Mouse (Mus musculus) liver, embryonic 11.5 days (tissue): ENCODE data around the gene Ofcc1. TPM values are rescaled to one million over a fixed set of nuclear protein-coding genes. Genes with fewer than 3 reads are reported as not detected.

ENCODE experiments used
- ATAC-seq: fragments of 200-750 bp; cut with Nextera tagmentation; replicated peaks from 2 replicates; pipeline ENCODE4 v1.8.0; 2017; ENCODE audit warnings: moderate number of reproducible peaks, mild to moderate bottlenecking, moderate TSS enrichment, moderate library complexity; ENCODE audit not compliant: low FRiP score
- DNase-seq: peaks from one replicate; pipeline ENCODE4 v3.0.0-alpha.2; 2017; ENCODE audit warnings: low spot score
- H3K27ac ChIP-seq: fragments of 300-500 bp; sonication (generic); 2 replicates; pipeline ENCODE4 v1.5.1; 2014; ENCODE audit warnings: mild to moderate bottlenecking, low read depth, low read length, control low read depth
- H3K27me3 ChIP-seq: fragments of 300-500 bp; sonication (generic); replicated peaks from 2 replicates; pipeline ENCODE4 v1.6.1; 2014; ENCODE audit warnings: low read length, mixed read lengths; ENCODE audit not compliant: control insufficient read depth, insufficient read depth
- H3K36me3 ChIP-seq: fragments of 300-500 bp; sonication (generic); 2 replicates; pipeline ENCODE4 v1.6.1; 2014; ENCODE audit warnings: mild to moderate bottlenecking, low read length, moderate library complexity, mixed read lengths; ENCODE audit not compliant: control insufficient read depth, insufficient read depth
- H3K4me1 ChIP-seq: fragments of 300-500 bp; sonication (generic); replicated peaks from 2 replicates; pipeline ENCODE4 v1.6.1; 2014; ENCODE audit warnings: low read length, mixed read lengths; ENCODE audit not compliant: control insufficient read depth, insufficient read depth
- H3K4me2 ChIP-seq: fragments of 300-500 bp; sonication (generic); 2 replicates; pipeline ENCODE4 v1.6.1; 2014; ENCODE audit warnings: mild to moderate bottlenecking, control low read depth, moderate library complexity
- H3K4me3 ChIP-seq: fragments of 300-500 bp; sonication (generic); 2 replicates; pipeline ENCODE4 v1.5.1; 2014; ENCODE audit warnings: low read depth, low read length, control low read depth
- H3K9ac ChIP-seq: fragments of 300-500 bp; sonication (generic); 2 replicates; pipeline ENCODE4 v1.6.1; 2014; ENCODE audit warnings: low read depth, low read length, control low read depth
- H3K9me3 ChIP-seq: fragments of 300-500 bp; sonication (generic); 2 replicates; pipeline ENCODE4 v1.6.1; 2016; ENCODE audit warnings: low read length, inconsistent platforms, mixed read lengths; ENCODE audit not compliant: control insufficient read depth
- WGBS: fragments of 180-500 bp; shearing (Covaris S2); extraction: QIAGEN DNeasy Blood & Tissue Kit; methylation state at CpG from one replicate; pipeline ENCODE4 v1.1.7; 2014; 5-methylcytosine and 5-hydroxymethylcytosine counted together
- polyA plus RNA-seq: library from polyadenylated mRNA; unstranded; fragments of >200 nt; fragmentation: Nextera tagmentation; extraction: Ambion mirVana; gene quantifications from 2 replicates; pipeline ENCODE4 v1.2.1, GENCODE M21; 2014

The Ofcc1 gene
- polyA plus RNA-seq, 1 experiment from 2014 or later, result not detected

GRCm38 (mm10) chr13:40285234-40285791 is 75.9 kb downstream of the Ofcc1 start:
- DNase-seq (no peak), ATAC-seq (no peak)
- Histone ChIP-seq H3K9me3 (no peaks in the 10 kb centered on the region), H3K9ac (no peak overlapping the region), H3K27me3 (no peaks in the 10 kb centered on the region), H3K4me3 (no peak overlapping the region), H3K27ac (no peak overlapping the region), H3K4me2 (no peak overlapping the region), H3K4me1 (no peaks in the 10 kb centered on the region), H3K36me3 (no peaks in the 10 kb centered on the region)
- 74% methylated on average over 15 of the region's 15 CpGs for WGBS

DNA sequence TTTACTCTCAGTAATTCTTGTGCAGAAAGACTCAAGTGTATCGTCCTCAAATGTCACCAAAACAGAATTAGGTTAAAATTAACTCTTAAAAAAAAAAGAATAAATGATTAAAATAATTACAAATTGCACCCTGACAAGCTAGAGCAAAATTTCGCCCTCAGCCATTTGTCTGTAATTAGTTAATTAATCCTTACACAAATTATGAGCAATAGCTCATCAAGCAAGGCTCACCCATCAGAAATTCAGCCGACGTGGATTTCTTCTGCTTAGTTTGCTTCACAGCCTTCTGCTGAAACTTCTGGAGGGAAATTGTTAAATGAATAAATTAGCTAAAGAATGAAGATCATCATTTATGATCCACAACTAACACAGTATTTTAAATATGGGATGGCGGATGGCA is 80.6 kb downstream of the Ofcc1 start:
- Histone ChIP-seq H3K4me1 (no peaks in the 10 kb centered on the region), H3K4me2 (no peak overlapping the region), H3K9ac (no peak overlapping the region), H3K9me3 (no peaks in the 10 kb centered on the region), H3K27ac (no peak overlapping the region), H3K27me3 (no peaks in the 10 kb centered on the region), H3K4me3 (no peak overlapping the region), H3K36me3 (no peaks in the 10 kb centered on the region)
- whole genome bisulfite sequencing, result 77% methylated on average over 5 of the region's 5 CpGs
- ATAC-seq (no peak), DNase-seq (no peak)

DNA sequence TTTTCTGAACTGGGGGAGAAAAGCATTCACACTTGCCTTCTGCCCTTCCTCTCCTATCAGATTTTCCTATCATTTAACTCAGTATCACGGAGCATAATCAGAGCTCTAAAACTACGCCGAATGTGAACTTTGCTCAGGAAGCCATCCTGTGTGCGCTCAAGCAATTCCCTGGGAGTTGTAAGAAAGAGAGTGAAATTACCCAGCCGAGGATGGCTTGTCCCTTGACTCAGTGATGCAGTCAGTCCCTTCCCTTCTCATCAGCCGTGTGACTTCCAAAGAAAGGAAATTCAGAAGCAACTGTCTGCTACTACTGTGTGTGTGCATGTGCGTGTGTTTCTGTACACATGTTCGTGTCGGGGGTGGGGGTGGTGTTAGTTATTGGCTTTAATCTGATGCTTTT is 93.7 kb downstream of the Ofcc1 start:
- no peaks in the 10 kb centered on the region for H3K9me3 ChIP-seq
- 86% methylated on average over 9 of the region's 9 CpGs for WGBS
- H3K36me3 ChIP-seq, result no peaks in the 10 kb centered on the region
- ATAC-seq (no peak), DNase-seq (no peak)
- no peak overlapping the region for H3K4me3 ChIP-seq
- no peak overlapping the region for H3K4me2 ChIP-seq
- H3K4me1 ChIP-seq, result no peaks in the 10 kb centered on the region
- H3K27ac ChIP-seq, result no peak overlapping the region
- H3K27me3 ChIP-seq, result no peaks in the 10 kb centered on the region
- no peak overlapping the region for H3K9ac ChIP-seq

DNA sequence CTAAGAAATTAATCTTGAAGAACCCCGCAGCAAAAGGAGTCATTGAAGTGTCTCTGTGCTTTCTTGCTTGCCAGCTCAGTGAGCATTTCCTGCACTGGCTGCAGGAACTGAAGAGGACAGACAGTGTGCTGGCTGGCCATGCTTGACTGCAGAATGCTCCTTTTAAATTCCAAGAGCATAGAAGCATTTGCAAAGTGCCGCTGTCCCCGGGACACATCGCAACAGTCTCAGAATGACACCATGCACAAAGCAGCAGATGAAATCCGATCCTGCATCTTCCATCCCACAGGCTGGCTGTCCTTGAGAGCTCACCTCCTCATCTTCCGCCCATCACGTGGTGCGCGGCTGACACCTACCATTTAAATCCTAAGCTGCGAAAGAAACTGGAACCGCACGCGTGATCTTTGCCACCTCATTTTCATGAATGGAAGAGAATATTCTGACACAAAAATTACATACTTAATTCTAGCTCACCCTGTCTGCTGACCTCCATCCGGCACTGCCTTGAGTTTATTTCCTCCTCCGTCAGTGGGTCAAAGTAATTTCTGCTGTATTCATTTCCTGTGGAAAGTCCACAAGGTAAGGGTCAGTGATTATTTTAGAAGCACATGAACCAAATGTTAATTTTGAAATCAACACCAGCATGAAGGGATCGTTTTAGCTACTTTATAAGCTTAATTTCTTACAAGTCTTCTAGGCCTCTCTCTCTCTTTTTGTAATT is 98.0 kb downstream of the Ofcc1 start:
- 81% methylated on average over 16 of the region's 16 CpGs for WGBS
- ATAC-seq, result no peak
- Histone ChIP-seq H3K4me3 (no peak overlapping the region), H3K4me1 (no peaks in the 10 kb centered on the region), H3K4me2 (no peak overlapping the region), H3K9ac (no peak overlapping the region), H3K27me3 (no peaks in the 10 kb centered on the region), H3K36me3 (no peaks in the 10 kb centered on the region), H3K9me3 (no peaks in the 10 kb centered on the region), H3K27ac (no peak overlapping the region)
- no peak for DNase-seq

DNA sequence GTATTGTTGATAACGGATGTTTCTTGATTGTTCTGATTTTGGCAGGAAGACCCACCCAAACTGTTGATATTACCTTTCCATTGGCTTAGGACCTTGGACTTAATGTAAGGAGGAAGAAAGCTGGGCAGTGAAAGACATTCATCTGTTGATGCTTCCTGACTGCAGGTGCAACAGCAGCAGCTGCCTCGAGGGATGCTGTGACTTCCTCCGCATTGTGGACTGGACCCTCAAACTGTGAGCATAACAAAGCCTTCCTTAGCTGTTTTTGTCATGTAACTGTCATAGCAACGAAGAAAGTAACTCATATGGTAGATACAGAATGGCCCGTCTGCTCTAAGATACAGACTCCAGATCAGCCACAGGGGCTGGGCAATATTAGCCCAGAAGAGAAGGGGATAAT is 102.5 kb downstream of the Ofcc1 start:
- no peak overlapping the region for H3K4me2 ChIP-seq
- 81% methylated on average over 5 of the region's 5 CpGs for WGBS
- H3K36me3 ChIP-seq, result no peaks in the 10 kb centered on the region
- H3K9ac ChIP-seq, result no peak overlapping the region
- H3K27me3 ChIP-seq, result no peaks in the 10 kb centered on the region
- DNase-seq, result no peak
- H3K9me3 ChIP-seq, result no peaks in the 10 kb centered on the region
- H3K4me1 ChIP-seq, result no peaks in the 10 kb centered on the region
- H3K27ac ChIP-seq, result no peak overlapping the region
- ATAC-seq, result no peak
- no peak overlapping the region for H3K4me3 ChIP-seq

GRCm38 (mm10) chr13:40243821-40244220 is 117.4 kb downstream of the Ofcc1 start:
- H3K9me3 ChIP-seq, result no peaks in the 10 kb centered on the region
- no peak overlapping the region for H3K4me2 ChIP-seq
- no peak overlapping the region for H3K4me3 ChIP-seq
- no peaks in the 10 kb centered on the region for H3K27me3 ChIP-seq
- 69% methylated on average over 6 of the region's 6 CpGs for WGBS
- no peaks in the 10 kb centered on the region for H3K4me1 ChIP-seq
- H3K36me3 ChIP-seq, result no peaks in the 10 kb centered on the region
- no peak overlapping the region for H3K27ac ChIP-seq
- no peak overlapping the region for H3K9ac ChIP-seq
- DNase-seq, result no peak
- ATAC-seq, result no peak

- no peaks in the 10 kb centered on the region for H3K36me3 ChIP-seq
- ATAC-seq, result no peak
- no peaks in the 10 kb centered on the region for H3K4me1 ChIP-seq
- WGBS, result 66% methylated on average over 3 of the region's 3 CpGs
- no peaks in the 10 kb centered on the region for H3K9me3 ChIP-seq
- H3K27ac ChIP-seq, result no peak overlapping the region
- no peak overlapping the region for H3K4me3 ChIP-seq
- no peak for DNase-seq
- no peak overlapping the region for H3K9ac ChIP-seq
- H3K4me2 ChIP-seq, result no peak overlapping the region
- no peaks in the 10 kb centered on the region for H3K27me3 ChIP-seq
Measured at GRCm38 (mm10) chr13:40236356-40236755, 124.9 kb downstream of the Ofcc1 start.

DNA sequence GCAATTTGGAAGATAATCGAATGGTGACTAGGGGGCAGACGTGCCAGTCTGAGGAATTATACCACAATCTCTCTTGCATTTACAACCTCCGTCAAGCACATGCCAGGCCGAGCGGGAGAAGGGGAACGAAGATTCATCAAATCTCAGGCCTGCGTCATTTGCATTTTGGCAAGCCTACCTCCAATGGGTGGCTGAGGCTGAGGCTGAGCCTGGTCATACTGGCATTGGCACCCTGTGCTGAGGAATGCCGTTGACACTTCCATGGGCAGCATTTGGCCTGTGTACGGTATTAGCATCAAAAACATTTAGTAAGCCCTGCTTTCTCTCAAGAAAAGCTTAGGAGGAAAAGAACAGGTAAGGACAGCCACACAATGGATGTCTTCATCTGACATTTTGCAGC is 152.9 kb downstream of the Ofcc1 start:
- no peak for ATAC-seq
- Histone ChIP-seq H3K4me3 (no peak overlapping the region), H3K4me1 (no peaks in the 10 kb centered on the region), H3K9ac (no peak overlapping the region), H3K9me3 (no peaks in the 10 kb centered on the region), H3K27ac (no peak overlapping the region), H3K27me3 (no peaks in the 10 kb centered on the region), H3K4me2 (no peak overlapping the region), H3K36me3 (no peaks in the 10 kb centered on the region)
- WGBS, result 73% methylated on average over 9 of the region's 9 CpGs
- no peak for DNase-seq

- H3K9ac ChIP-seq, result no peak overlapping the region
- no peaks in the 10 kb centered on the region for H3K36me3 ChIP-seq
- no peaks in the 10 kb centered on the region for H3K4me1 ChIP-seq
- 75% methylated on average over 3 of the region's 3 CpGs for WGBS
- H3K9me3 ChIP-seq, result no peaks in the 10 kb centered on the region
- no peak overlapping the region for H3K27ac ChIP-seq
- no peak for DNase-seq
- no peak overlapping the region for H3K4me3 ChIP-seq
- no peaks in the 10 kb centered on the region for H3K27me3 ChIP-seq
- no peak for ATAC-seq
- H3K4me2 ChIP-seq, result no peak overlapping the region
Measured at GRCm38 (mm10) chr13:40181786-40182185, 179.5 kb downstream of the Ofcc1 start.
